Mouse (Mus musculus) G1E (cell line): ENCODE data around the gene Kif18b. TPM values are rescaled to one million over a fixed set of nuclear protein-coding genes. Genes with fewer than 3 reads are reported as not detected.

Source experiments
- ATAC-seq: 2 replicates; pipeline ENCODE4 v1.8.0; 2016; ENCODE audit warnings: mild to moderate bottlenecking; ENCODE audit not compliant: insufficient number of reproducible peaks, poor library complexity, low FRiP score, severe bottlenecking; ENCODE audit errors: extremely low read depth
- DNase-seq: peaks from one replicate; pipeline ENCODE4 v3.0.0; 2012; ENCODE audit warnings: low spot score
- H3K27me3 ChIP-seq: 2 replicates; pipeline ENCODE4 v1.6.1; 2012; ENCODE audit warnings: mild to moderate bottlenecking, low read length, inconsistent platforms; ENCODE audit not compliant: insufficient read depth
- H3K36me3 ChIP-seq: replicated peaks from 2 replicates; pipeline ENCODE3; 2012; ENCODE audit warnings: mild to moderate bottlenecking, inconsistent platforms
- H3K4me1 ChIP-seq: 2 replicates; pipeline ENCODE4 v1.6.1; 2012; ENCODE audit warnings: low read depth, low read length, inconsistent platforms, mixed read lengths; ENCODE audit not compliant: insufficient read depth
- H3K4me3 ChIP-seq: 2 replicates; pipeline ENCODE4 v1.5.1; 2012; ENCODE audit warnings: low read depth, mild to moderate bottlenecking, inconsistent platforms, low read length, moderate library complexity, mixed read lengths
- H3K9me3 ChIP-seq: replicated peaks from 2 replicates; pipeline ENCODE4 v1.6.1; 2012; ENCODE audit warnings: inconsistent platforms
- CTCF ChIP-seq: IDR thresholded peaks from 2 replicates; pipeline ENCODE4 v1.5.1; 2012; ENCODE audit warnings: low read depth, low read length, inconsistent platforms, mixed read lengths
- GATA1 ChIP-seq: IDR thresholded peaks from 2 replicates; pipeline ENCODE4 v1.6.1; 2012; ENCODE audit warnings: borderline replicate concordance, low read length, inconsistent platforms, mixed read lengths
- GATA2 ChIP-seq: IDR thresholded peaks from 2 replicates; pipeline ENCODE4 v1.6.1; 2012; ENCODE audit warnings: low read depth, low read length, inconsistent platforms, borderline replicate concordance
- POLR2AphosphoS5 ChIP-seq: IDR thresholded peaks from 2 replicates; pipeline ENCODE4 v1.6.1; 2012; ENCODE audit warnings: low read depth, low read length, inconsistent platforms; ENCODE audit not compliant: insufficient replicate concordance
- TAL1 ChIP-seq: conservative IDR thresholded peaks from 2 replicates; pipeline ENCODE4 v1.6.1; 2012; ENCODE audit warnings: low read depth, low read length, inconsistent platforms, mixed read lengths
- polyA plus RNA-seq: library from polyadenylated mRNA; stranded (reverse); fragments of >175 nt; gene quantifications from 2 replicates; pipeline ENCODE4 v1.2.3, GENCODE M21; 2012
- total RNA-seq, 2 experiments: library from RNA; stranded (forward) in 1 of 2; stranded (reverse) in 1 of 2; fragments of 200-1000 nt in 1 of 2; fragments of >200 nt in 1 of 2; fragmentation: Nextera tagmentation in 1 of 2; gene quantifications; 2 replicates each; pipeline ENCODE4 v1.2.3; 2014 to 2017

Gene Kif18b
- total and polyA plus RNA-seq, 3 experiments, result 25.5 to 76.2 (median 42.6) TPM

- Histone ChIP-seq H3K4me1 (no peaks in the 10 kb centered on the region; the same call in 1 of the 2 replicates), H3K4me3 (no peak overlapping the region), H3K9me3 (no peaks in the 10 kb centered on the region), H3K27me3 (no peaks in the 10 kb centered on the region), H3K36me3 (peaks cover 98% of the 10 kb centered on the region)
- DNase-seq (no peak), ATAC-seq (no peak)
- TF ChIP-seq GATA2 (no peak), TAL1 (no peak), CTCF (no peak), GATA1 (no peak), POLR2AphosphoS5 (no peak)
These were observed 13.5 kb downstream of the Kif18b start for GRCm38 (mm10) chr11:102911376-102911775.

- no peak for DNase-seq
- H3K36me3 ChIP-seq, result peaks cover 51% of the 10 kb centered on the region
- no peak overlapping the region for H3K4me3 ChIP-seq
- peaks cover 8% of the 10 kb centered on the region for H3K27me3 ChIP-seq
- H3K9me3 ChIP-seq, result no peaks in the 10 kb centered on the region
- no peak for ATAC-seq
- TF ChIP-seq TAL1, result no peak
- TF ChIP-seq POLR2AphosphoS5, result 0 out of 2 replicates have a peak, but pooled peaks have one; percentile 62
- peaks cover 8% of the 10 kb centered on the region for H3K4me1 ChIP-seq
These were observed 21.3 kb downstream of the Kif18b start for GRCm38 (mm10) chr11:102903654-102904053.

GRCm38 (mm10) chr11:102902107-102902506 is 22.8 kb downstream of the Kif18b start:
- peaks cover 8% of the 10 kb centered on the region for H3K4me1 ChIP-seq
- ATAC-seq, result no peak
- no peak for DNase-seq

GRCm38 (mm10) chr11:102901199-102901598 is 23.7 kb downstream of the Kif18b start:
- H3K36me3 ChIP-seq, result peaks cover 27% of the 10 kb centered on the region
- no peak for DNase-seq
- peaks cover 31% of the 10 kb centered on the region for H3K27me3 ChIP-seq
- TF ChIP-seq POLR2AphosphoS5 (no peak), CTCF (no peak), GATA1 (no peak), TAL1 (no peak), GATA2 (no peak)
- no peaks in the 10 kb centered on the region for H3K9me3 ChIP-seq
- no peak for ATAC-seq
- H3K4me1 ChIP-seq, result peaks cover 15% of the 10 kb centered on the region
- H3K4me3 ChIP-seq, result no peak overlapping the region

More at GRCm38 (mm10) chr11:102902107-102902506, 22.8 kb downstream of the Kif18b start:
- no peaks in the 10 kb centered on the region for H3K9me3 ChIP-seq
- peaks cover 22% of the 10 kb centered on the region for H3K27me3 ChIP-seq
- no peak overlapping the region for H3K4me3 ChIP-seq
- TF ChIP-seq GATA2, result no peak
- TF ChIP-seq GATA1, result no peak
- no peak for TF ChIP-seq CTCF
- TF ChIP-seq TAL1, result no peak
- TF ChIP-seq POLR2AphosphoS5, result no peak
- peaks cover 36% of the 10 kb centered on the region for H3K36me3 ChIP-seq

GRCm38 (mm10) chr11:102900763-102901162 is 24.2 kb downstream of the Kif18b start, which contains the start of gene Gfap:
TSS of gene Gfap (minus strand) at chr11:102900912.
- ATAC-seq (no peak), DNase-seq (peak; percentile 52)
- no peaks in the 10 kb centered on the region for H3K9me3 ChIP-seq
- H3K4me1 ChIP-seq, result peaks cover 18% of the 10 kb centered on the region
- no peak within 1 kb of the TSS for H3K4me3 ChIP-seq
- peaks cover 34% of the 10 kb centered on the region for H3K27me3 ChIP-seq
- H3K36me3 ChIP-seq, result peaks cover 22% of the 10 kb centered on the region
- TF ChIP-seq POLR2AphosphoS5 (no peak), GATA1 (no peak), TAL1 (no peak), GATA2 (no peak), CTCF (peak; percentile 94)

GRCm38 (mm10) chr11:102898408-102898807 is 26.5 kb downstream of the Kif18b start:
- Histone ChIP-seq H3K4me1 (peaks cover 27% of the 10 kb centered on the region), H3K4me3 (no peak overlapping the region), H3K9me3 (no peaks in the 10 kb centered on the region), H3K27me3 (peaks cover 57% of the 10 kb centered on the region), H3K36me3 (no peaks in the 10 kb centered on the region)
- TF ChIP-seq POLR2AphosphoS5, result no peak
- TF ChIP-seq GATA1, result no peak
- no peak for TF ChIP-seq TAL1
- TF ChIP-seq CTCF, result no peak
- TF ChIP-seq GATA2, result no peak
- DNase-seq (no peak), ATAC-seq (no peak)

- H3K4me1 ChIP-seq, result peaks cover 32% of the 10 kb centered on the region
- H3K27me3 ChIP-seq, result peaks cover 66% of the 10 kb centered on the region
- no peak for TF ChIP-seq GATA2
- no peak for TF ChIP-seq CTCF
- TF ChIP-seq GATA1, result no peak
- no peak for TF ChIP-seq TAL1
- no peak for TF ChIP-seq POLR2AphosphoS5
- H3K4me3 ChIP-seq, result no peak overlapping the region
- DNase-seq (no peak), ATAC-seq (no peak)
- H3K36me3 ChIP-seq, result no peaks in the 10 kb centered on the region
- H3K9me3 ChIP-seq, result no peaks in the 10 kb centered on the region
These were observed 28.3 kb downstream of the Kif18b start for GRCm38 (mm10) chr11:102896641-102897040.
